Mouse (Mus musculus) mesoderm, embryonic 11.5 days (tissue): ENCODE measurements around the gene Gm20481.
"Not testable (repeated sequence)": the region's sequence is repeated elsewhere in the genome, so short reads cannot be mapped to it uniquely, and the experiment has no call there.

Experiments
- DNase-seq: peaks from one replicate; pipeline ENCODE4 v3.0.0-alpha.2; 2012; ENCODE audit warnings: low read depth, low spot score

Gm20481 gene

GRCm38 (mm10) chr17:34951636-34952377 is 17.9 kb upstream of the Gm20481 start:
- no peak for DNase-seq

DNA sequence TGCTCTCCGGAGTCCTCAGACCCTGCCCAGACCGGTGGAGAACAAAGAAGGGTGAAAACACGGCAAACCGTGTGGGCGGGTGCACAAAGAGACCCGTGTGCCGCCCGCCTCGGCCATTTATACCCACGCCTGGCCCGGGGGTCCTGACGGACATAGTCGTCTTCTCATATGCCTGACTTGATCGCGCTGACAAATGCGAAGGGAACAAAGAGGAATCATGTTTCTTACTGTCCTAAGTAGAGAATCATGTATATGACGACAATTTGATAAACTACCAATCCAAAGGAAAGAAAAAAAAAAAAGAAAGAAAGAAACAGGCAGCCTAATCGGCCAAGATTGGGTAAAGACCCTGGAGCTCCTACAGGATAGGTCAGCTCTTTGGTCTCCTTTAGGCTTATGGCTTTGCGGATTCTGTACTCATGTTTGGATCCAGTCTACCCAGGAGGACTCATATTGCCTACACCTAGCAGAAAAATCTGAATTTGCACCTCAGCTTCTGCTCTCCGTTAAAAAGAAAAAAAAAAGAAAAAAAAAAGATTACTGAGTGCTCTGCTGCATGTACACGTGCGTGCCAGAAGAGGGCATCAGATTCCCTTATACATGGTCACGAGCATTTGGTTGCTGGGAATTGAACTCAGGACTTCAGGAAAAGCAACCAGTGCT is 17.2 kb upstream of the Gm20481 start:
- DNase-seq: peak; percentile 89

DNA sequence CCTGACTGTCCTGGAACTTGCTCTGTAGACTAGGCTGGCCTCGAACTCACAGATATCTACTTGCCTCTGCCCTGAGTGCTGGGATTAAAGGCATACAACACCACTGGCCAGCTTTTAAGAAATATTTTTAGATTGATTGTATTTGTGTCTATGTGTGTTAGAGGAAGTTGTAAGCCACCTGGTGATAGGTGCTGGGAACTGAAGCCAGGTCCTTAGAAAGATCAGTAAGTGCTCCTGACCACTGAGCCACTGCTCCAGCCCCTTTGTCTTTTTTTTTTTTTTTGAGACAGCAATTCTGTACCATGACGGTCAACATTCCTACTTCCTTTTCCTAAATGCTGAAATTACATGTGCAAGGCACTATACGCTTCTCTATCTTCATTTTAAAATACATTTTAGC is 16.5 kb upstream of the Gm20481 start:
- DNase-seq: no peak

GRCm38 (mm10) chr17:34953904-34954303 is 15.8 kb upstream of the Gm20481 start:
- DNase-seq: no peak

GRCm38 (mm10) chr17:34954831-34955230 is 14.9 kb upstream of the Gm20481 start:
- DNase-seq: no peak

DNA sequence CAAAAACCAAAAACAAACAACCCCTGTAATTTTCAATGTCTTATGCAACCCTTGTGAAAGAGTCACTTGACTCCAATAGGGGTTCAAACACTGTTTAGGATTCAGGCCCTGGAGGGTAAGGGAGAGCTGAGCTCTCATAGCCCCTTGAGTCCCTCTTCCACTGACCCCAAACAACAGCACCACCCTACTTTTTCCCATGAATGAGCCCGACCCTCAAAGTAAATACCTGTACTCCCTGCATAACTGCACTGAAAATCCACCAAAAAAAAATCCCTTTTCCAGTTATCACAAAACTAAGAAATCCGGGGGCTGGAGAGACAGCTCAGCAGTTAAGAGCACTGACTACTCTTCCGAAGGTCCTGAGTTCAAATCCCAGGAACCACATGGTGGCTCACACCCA is 13.8 kb upstream of the Gm20481 start:
- DNase-seq: no peak

DNA sequence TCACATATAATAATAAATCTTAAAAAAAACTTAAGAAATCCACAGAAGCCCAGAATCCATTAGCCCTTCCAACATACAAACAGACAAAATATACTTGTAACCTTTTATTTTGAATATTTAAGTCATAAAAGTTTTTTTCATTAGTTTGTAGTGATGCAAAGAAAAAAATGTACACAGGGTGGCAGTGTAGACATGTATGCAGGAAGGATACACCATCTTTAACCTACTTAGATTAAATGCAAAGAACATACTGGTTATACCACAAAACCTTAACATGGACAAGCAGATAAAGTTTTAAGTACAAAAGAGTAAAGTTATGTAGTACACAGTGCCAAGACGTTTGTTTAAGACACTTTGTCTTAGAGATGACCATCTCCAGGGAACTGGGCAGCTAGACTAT is 13.4 kb upstream of the Gm20481 start:
- no peak for DNase-seq

- not testable (repeated sequence) for DNase-seq
Observed at GRCm38 (mm10) chr17:34957291-34957690, 12.4 kb upstream of the Gm20481 start.

DNA sequence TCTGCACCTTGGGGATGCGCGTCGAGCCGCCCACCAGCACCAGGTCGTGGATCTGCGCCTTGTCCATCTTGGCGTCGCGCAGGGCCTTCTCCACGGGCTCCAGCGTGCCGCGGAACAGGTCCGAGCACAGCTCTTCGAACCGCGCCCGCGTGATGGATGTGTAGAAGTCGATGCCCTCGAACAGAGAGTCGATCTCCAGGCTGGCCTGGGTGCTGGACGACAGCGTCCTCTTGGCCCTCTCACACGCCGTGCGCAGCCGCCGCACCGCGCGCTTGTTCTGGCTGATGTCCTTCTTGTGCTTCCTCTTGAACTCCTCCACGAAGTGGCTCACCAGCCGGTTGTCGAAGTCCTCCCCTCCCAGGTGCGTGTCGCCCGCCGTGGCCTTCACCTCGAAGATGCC is 11.7 kb upstream of the Gm20481 start:
- not testable (repeated sequence) for DNase-seq

DNA sequence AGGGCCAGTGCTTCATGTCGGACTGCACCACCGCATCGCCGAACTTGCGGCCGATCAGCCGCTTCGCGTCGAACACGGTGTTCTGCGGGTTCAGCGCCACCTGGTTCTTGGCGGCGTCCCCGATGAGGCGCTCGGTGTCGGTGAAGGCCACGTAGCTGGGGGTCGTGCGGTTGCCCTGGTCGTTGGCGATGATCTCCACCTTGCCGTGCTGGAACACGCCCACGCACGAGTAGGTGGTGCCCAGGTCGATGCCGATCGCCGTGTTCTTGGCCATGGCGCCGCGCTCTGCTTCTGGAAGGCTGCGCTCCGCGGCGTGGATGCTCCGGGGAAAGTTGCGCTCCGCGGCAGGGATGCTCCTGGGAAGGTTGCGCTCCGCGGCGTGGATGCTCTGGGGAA is 11.0 kb upstream of the Gm20481 start:
- not testable (repeated sequence) for DNase-seq

DNA sequence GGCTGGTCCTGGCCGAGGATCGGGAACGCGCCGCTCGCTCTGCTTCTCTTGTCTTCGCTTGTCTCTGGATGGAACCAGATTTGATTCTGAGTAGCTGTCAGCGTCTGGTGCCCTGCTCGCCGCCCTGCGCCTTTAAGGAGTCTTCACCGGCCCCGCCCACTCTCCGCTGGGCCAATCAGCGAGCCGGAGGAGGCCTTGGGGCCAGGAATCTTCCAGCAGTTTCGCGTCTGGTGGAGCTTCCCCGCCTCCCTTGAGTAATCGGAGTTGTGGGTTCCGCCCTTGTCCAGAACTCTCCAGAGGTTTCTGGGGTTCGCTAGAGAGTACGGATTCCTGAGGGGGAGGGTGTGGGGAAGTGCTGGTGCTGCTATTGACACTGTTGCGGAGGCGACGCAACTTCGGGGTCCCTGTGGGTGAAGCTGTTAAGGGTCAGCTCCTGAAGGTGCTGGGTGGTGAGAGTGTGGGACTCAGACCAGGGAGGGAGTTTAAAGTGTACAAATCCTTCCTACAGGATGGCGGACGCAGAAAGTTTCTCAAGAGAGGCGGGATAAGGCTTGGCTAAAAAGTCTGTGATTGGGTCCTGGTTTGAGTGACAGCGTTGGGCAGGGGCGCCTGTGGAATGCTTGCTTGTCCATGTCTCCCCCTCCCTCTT is 10.5 kb upstream of the Gm20481 start, which contains the start of gene Hspa1b:
Gene Hspa1b (minus strand): TSS at position 109 of the 649 bp plus-strand sequence.
- peak; percentile 80 for DNase-seq

DNA sequence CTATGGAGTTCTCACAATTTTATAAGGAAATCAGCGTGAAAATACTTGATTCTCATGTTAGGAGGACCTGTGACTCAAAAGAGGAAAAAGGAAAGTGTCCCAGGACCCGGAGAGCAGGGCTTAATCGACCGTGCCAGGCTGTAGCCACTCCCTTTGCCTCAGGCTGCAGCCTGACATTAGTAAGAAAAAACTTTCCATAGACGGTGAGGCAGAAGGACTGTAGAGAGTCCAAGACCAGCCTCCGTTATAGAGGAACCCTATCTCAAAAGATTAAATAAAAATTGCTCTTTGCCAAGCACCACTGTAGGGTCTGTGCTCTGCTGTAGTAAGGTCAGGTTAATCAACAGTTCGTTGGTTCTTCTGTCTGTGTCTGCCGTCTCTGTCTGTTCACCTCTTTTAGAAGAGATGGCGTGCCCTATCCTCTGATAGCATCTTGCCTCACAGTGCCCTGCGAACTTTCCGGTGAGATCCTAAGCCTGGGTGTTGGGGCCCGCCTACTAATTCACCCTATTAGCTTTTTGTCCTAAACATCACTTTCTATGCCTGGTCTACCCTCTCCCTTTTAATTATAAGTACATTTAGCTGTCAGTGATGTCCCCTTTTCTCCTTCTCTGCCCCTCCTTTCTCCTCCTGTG is 9.7 kb upstream of the Gm20481 start:
- no peak for DNase-seq

DNA sequence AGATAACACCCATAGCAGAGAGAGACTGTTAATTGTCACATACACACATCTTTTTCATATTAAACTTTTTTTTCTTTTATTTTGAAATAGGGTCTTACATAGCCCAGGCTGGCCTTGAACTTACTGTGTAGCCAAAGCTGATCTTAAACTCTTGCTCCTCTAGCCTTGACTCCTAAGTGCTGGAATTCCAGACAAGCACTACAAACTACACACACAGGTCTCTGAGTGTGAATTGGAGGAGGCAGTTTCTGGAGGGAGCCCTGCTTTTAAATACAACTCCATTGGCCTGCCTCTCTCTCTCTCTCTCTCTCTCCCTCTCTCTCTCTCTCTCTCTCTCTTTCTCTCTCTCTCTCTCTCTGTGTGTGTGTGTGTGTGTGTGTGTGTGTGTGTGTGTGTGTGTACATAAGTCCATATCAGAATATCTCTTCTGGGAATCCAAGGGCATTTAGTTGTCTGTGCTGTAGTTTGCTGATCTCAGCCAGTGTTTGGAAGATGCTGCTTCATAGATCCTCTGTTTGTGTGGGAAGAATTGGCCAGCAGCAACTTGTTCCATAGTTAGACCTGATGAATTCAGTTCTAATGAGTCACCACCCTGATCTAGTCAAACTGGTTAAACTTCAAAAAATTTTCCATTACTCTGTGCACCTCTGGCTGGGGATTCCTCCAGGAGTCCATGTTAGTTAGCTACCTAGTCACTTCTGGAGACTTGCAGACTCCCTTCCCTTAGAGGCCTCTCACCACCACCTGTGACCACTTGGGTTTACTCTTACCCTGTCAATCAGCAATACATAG is 8.8 kb upstream of the Gm20481 start:
- no peak for DNase-seq

- no peak for DNase-seq
Observed at GRCm38 (mm10) chr17:34962125-34962524, 7.6 kb upstream of the Gm20481 start.

DNA sequence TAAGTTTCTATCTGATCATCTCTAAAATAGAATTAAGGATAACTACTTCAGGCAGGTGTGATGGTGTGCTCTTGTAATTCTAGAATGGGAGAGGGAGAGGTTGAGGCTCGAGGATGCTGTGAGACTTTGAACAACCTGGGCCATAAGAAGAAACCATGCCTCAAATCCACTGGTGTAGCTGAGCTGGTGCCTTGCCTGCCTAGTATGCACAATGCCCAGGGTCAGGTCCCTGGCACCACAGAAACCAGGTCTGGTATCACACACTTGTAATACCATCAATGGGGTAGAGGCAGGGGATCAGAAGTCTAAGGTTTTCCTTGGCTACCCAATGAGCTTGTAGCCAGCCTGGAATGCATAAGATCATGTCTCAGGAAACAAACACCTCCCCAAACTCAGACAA is 6.9 kb upstream of the Gm20481 start:
- no peak for DNase-seq

- DNase-seq: no peak
Observed at GRCm38 (mm10) chr17:34964640-34965049, 5.1 kb upstream of the Gm20481 start.

DNA sequence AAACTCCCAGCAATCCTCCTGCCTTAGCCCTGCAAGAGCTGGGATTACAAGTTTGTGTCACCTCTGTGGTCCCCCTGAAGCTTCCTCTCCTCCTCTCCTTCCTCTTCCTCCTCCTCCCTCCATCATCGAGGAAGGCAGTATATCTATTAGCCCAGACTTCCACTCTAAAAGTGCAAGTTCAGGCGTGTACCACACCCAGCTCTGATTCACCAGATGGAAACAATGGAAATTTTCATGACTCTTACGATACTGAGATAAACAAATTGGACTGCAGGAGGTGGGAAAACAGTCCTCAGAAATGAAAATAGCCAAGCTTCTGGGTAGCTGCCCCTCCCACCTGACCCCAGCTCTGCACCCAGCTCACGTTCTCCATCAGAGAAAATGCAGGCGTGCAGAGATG is 4.1 kb upstream of the Gm20481 start:
- DNase-seq: no peak

DNA sequence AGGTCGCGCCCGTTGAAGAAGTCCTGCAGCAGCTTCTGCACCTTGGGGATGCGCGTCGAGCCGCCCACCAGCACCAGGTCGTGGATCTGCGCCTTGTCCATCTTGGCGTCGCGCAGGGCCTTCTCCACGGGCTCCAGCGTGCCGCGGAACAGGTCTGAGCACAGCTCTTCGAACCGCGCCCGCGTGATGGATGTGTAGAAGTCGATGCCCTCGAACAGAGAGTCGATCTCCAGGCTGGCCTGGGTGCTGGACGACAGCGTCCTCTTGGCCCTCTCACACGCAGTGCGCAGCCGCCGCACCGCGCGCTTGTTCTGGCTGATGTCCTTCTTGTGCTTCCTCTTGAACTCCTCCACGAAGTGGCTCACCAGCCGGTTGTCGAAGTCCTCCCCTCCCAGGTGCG is 1.1 kb downstream of the Gm20481 start:
- not testable (repeated sequence) for DNase-seq

DNA sequence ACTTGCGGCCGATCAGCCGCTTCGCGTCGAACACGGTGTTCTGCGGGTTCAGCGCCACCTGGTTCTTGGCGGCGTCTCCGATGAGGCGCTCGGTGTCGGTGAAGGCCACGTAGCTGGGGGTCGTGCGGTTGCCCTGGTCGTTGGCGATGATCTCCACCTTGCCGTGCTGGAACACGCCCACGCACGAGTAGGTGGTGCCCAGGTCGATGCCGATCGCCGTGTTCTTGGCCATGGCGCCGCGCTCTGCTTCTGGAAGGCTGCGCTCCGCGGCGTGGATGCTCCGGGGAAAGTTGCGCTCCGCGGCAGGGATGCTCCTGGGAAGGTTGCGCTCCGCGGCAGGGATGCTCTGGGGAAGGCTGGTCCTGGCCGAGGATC is 2.0 kb downstream of the Gm20481 start:
- not testable (repeated sequence) for DNase-seq

DNA sequence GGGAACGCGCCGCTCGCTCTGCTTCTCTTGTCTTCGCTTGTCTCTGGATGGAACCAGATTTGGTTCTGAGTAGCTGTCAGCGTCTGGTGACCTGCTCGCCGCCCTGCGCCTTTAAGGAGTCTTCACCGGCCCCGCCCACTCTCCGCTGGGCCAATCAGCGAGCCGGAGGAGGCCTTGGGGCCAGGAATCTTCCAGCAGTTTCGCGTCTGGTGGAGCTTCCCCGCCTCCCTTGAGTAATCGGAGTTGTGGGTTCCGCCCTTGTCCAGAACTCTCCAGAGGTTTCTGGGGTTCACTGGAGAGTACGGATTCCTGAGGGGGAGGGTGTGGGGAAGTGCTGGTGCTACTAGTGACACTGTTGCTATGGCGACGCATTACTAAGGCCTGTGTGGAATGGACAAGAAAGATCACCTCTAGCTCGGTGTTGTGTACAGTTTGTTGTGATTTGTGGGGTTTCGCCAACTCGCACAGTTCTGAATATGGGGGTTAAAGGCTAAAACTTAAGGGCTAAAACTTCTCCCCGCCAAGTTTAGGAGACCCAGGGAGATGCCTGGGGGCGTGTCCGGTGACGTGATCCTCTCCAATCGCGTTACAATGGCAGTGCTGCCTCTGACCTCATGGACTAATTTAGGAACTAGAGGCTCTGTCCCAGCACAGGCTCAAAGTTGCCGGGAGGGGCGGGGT is 2.5 kb downstream of the Gm20481 start, which contains the start of the genes Hspa1a and Hspa1l:
Gene Hspa1a (minus strand): TSS at position 88 of the 681 bp plus-strand sequence.
Gene Hspa1l (plus strand): TSS at position 635 of the 681 bp plus-strand sequence.
- DNase-seq: peak; percentile 70
